Mouse (Mus musculus) urinary bladder, postnatal 14 days (tissue): ENCODE data around the gene Olfr822.
"Not testable (repeated sequence)": the region's sequence is repeated elsewhere in the genome, so short reads cannot be mapped to it uniquely, and the experiment has no call there.

ENCODE experiments used
- DNase-seq: peaks from one replicate; pipeline ENCODE4 v3.0.0; 2021; ENCODE audit warnings: low spot score

Olfr822 gene

DNA sequence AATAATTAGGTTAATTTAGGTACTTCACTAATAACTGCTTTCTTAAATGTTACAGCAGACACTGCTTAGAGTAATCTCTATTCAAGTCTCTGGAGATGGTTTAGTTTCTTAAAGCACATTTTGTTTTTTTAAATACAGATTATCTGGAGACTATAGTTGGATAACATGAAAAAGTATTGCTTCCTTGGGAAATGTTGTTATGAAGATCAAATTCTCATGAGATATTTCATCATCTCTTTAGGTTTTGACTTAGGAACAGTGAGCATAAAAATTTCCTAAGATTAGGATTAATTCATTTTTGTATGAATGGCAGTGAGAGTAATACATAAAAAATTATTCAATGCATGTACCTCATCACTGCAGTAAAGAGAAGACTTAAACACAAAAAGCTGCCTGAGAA, at the start of gene Olfr822:
Olfr822 (plus strand) TSS at position 301 of the 400 bp plus-strand sequence.
- DNase-seq, result no peak

DNA sequence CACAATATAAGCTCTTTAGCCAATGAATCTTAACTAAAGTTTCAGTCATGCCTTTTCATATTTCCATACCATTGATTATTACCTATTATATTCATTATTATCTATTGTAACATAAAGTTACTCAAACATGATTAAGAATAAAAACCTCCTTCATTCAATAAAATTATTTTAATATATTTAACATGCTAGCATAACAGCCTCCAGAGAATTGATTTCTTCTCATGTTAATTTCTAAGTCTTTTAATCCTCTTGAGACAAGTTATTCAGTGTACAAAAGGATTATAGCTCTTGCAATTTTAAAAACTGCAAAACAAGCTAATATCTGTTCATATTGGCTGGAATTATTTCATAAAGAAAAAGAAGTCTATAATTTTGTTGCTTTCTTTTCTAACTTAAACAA, 41.0 kb upstream of the Olfr822 start, which contains the start of gene Olfr821:
Olfr821 (plus strand) TSS at position 301 of the 400 bp plus-strand sequence.
- DNase-seq, result no peak

DNA sequence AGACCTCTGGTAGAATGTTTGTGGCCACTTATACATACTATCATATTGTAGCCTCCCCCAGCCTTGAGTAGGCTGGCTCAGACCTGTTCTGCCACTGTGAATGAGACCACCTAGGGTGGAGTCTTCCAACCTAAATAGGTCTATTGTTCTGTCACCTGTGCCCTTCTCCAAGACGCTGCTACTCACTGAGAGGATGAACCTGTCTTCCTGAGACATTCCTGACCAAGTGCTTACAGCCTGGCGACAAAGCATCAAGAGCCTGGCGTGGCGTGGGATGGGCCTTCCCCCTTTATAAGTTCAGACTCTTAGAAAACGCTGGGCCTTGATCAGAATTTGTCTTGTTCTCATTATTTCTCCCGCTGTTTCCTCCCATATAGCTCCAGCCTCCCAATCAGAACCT, 33.9 kb upstream of the Olfr822 start:
- no peak for DNase-seq

DNA sequence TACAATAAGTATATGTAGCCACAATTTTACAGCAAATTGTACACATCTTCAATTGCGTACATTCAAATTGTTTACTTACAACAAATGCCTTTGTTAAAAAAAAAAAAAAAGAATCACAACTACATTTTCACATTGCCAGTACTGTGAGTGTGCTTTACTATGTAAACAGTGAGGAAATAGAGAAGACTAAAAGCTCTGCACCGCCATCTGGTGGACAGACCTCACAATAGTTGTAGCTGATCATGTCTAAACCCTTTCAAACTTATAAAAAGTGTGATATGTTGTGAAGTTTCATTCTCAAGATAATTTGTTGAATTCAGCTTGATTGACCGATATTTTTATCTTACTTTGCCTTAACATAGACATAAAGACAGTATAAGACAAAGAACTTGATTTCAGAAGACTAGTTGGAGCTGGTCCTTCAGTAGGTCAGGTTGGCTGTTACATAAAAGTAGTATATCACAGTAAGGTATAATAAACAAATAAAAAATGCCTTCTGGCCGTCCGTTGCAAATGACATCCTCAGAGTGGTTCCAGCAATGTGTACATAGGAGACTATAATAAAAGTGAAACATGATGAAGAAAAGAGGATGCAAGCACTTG, 21.9 kb downstream of the Olfr822 start:
- peak; percentile 55 for DNase-seq

DNA sequence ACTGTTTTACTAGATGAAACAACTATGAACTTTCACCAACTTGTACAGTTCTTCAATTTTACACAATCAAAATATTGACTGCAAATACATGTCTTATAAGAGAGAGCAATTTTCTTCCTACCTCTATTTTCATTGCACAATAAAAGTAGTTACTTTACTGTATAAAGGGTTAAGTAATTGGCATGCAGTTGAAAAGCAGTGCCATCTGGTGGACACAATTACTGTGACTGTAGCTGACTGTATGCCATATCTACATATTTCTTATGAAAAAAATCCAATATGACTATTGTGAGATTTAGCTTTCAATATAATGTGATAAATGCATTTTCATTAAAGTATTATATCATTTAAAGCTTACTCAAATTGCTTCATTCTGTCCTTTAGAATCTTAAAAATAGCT, 25.1 kb downstream of the Olfr822 start:
- DNase-seq, result no peak

DNA sequence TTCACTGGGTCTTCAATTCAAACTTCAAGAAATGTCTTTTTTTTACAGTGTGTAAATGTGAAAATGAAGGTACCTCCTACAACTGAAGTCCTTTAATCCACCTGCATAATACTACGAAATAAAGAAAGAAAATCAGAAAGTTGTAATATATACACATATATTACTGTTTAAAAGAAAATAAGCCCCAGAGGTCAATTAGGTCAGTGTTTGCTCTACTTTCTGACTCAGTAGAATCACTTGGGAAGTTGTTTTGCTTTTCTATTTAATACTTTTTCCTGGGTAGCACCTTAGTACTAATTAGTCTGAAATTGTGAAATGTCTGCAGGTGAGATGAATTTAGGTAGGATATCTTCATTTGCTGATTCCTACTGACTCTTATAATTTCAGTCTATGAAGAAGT, 44.3 kb downstream of the Olfr822 start, which contains the start of gene Olfr823:
Olfr823 (minus strand) TSS at position 101 of the 400 bp plus-strand sequence.
- DNase-seq, result not testable (repeated sequence)

DNA sequence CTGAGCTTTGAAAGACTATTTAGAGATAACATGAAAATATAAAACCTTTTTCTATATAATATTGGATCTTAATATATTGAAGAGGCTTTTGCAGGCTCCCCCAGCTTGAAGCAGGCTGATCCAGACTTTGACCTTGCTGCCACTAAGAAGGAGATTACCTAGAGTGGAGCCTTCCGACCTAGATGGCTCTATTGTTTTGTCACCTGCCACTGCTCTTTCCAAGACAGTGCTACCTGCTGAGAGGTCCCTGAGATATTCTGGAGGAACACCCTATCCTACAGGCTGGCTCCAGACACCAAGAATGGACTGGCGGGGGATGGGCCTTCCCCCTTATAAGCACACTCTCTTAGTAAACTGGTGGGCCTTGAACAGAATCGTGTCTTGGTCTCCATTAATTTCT, 45.0 kb downstream of the Olfr822 start:
- not testable (repeated sequence) for DNase-seq
